Mouse (Mus musculus): ENCODE measurements at regions not wholly inside any gene's neighbourhood (a gene's known extent, or its start where the extent isn't known, plus 50 kb on each side); places are given as distances from the start of the nearest gene placed in this dataset.

- 64% methylated on average over 2 of the region's 2 CpGs for WGBS
- no peak for ATAC-seq (replicated peaks; ENCODE audit: extremely low read depth, insufficient read depth, low FRiP score)
- H3K27ac ChIP-seq (ENCODE audit: low read length) = no peak overlapping the region
- no peaks in the 10 kb centered on the region for H3K9me3 ChIP-seq (replicated peaks; ENCODE audit: control insufficient read depth, low read length)
- no peak overlapping the region for H3K4me3 ChIP-seq (ENCODE audit: low read length)
- H3K9ac ChIP-seq (ENCODE audit: low read length) = no peak overlapping the region
- H3K36me3 ChIP-seq (ENCODE audit: control insufficient read depth, insufficient read depth) = no peaks in the 10 kb centered on the region
- H3K4me1 ChIP-seq (ENCODE audit: control insufficient read depth, insufficient read depth, low read length) = 0 out of 2 replicates have a peak, but pooled peaks cover 3% of the 10 kb centered on the region
- no peaks in the 10 kb centered on the region for H3K27me3 ChIP-seq (ENCODE audit: control insufficient read depth, insufficient read depth, low read length)
- H3K4me2 ChIP-seq (ENCODE audit: low read depth, low read length) = no peak overlapping the region
Observed at GRCm38 (mm10) chr10:96549651-96550050, 67.2 kb upstream of the Btg1 start.

- no peak for ATAC-seq (replicated peaks; ENCODE audit: extremely low read depth, insufficient read depth, low FRiP score)
- H3K4me3 ChIP-seq (ENCODE audit: low read length) = no peak overlapping the region
- no peaks in the 10 kb centered on the region for H3K9me3 ChIP-seq (replicated peaks; ENCODE audit: control insufficient read depth, low read length)
- H3K4me2 ChIP-seq (ENCODE audit: low read depth, low read length) = no peak overlapping the region
- no peak overlapping the region for H3K9ac ChIP-seq (ENCODE audit: low read length)
- H3K36me3 ChIP-seq (ENCODE audit: control insufficient read depth, insufficient read depth) = no peaks in the 10 kb centered on the region
- WGBS = 72% methylated on average over 4 of the region's 4 CpGs
- H3K4me1 ChIP-seq (ENCODE audit: control insufficient read depth, insufficient read depth, low read length) = 0 out of 2 replicates have a peak, but pooled peaks cover 3% of the 10 kb centered on the region
- no peak overlapping the region for H3K27ac ChIP-seq (ENCODE audit: low read length)
- H3K27me3 ChIP-seq (ENCODE audit: control insufficient read depth, insufficient read depth, low read length) = no peaks in the 10 kb centered on the region
Observed at GRCm38 (mm10) chr10:96550266-96550665, 66.5 kb upstream of the Btg1 start.

- Histone ChIP-seq H3K36me3 (ENCODE audit: control insufficient read depth, insufficient read depth) (no peaks in the 10 kb centered on the region), H3K9me3 (replicated peaks; ENCODE audit: control insufficient read depth, low read length) (no peaks in the 10 kb centered on the region; the same call in 1 of the 2 replicates), H3K27me3 (ENCODE audit: control insufficient read depth, insufficient read depth, low read length) (no peaks in the 10 kb centered on the region), H3K4me2 (ENCODE audit: low read depth, low read length) (no peak overlapping the region), H3K27ac (ENCODE audit: low read length) (no peak overlapping the region), H3K4me3 (ENCODE audit: low read length) (no peak overlapping the region), H3K9ac (ENCODE audit: low read length) (no peak overlapping the region), H3K4me1 (ENCODE audit: control insufficient read depth, insufficient read depth, low read length) (0 out of 2 replicates have a peak, but pooled peaks cover 3% of the 10 kb centered on the region)
- ATAC-seq (replicated peaks; ENCODE audit: extremely low read depth, insufficient read depth, low FRiP score) = no peak
- WGBS = 59% methylated on average over 2 of the region's 2 CpGs
Observed at GRCm38 (mm10) chr10:96557336-96557735, 59.5 kb upstream of the Btg1 start.

- H3K27me3 ChIP-seq (ENCODE audit: control insufficient read depth, insufficient read depth, low read length) = no peaks in the 10 kb centered on the region
- no peaks in the 10 kb centered on the region; the same call in 1 of the 2 replicates for H3K9me3 ChIP-seq (replicated peaks; ENCODE audit: control insufficient read depth, low read length)
- H3K36me3 ChIP-seq (ENCODE audit: control insufficient read depth, insufficient read depth) = no peaks in the 10 kb centered on the region
- H3K9ac ChIP-seq (ENCODE audit: low read length) = no peak overlapping the region
- H3K4me3 ChIP-seq (ENCODE audit: low read length) = no peak overlapping the region
- no peaks in the 10 kb centered on the region; the same call in 1 of the 2 replicates for H3K4me1 ChIP-seq (ENCODE audit: control insufficient read depth, insufficient read depth, low read length)
- no peak overlapping the region for H3K27ac ChIP-seq (ENCODE audit: low read length)
- no peak overlapping the region for H3K4me2 ChIP-seq (ENCODE audit: low read depth, low read length)
- ATAC-seq (replicated peaks; ENCODE audit: extremely low read depth, insufficient read depth, low FRiP score) = no peak
Observed at GRCm38 (mm10) chr10:96565343-96565742, 51.5 kb upstream of the Btg1 start.

All from heart, embryonic 16.5 days (tissue).